Mouse (Mus musculus) spleen, adult 2 months (tissue): Measurements from ENCODE around the gene Aatk.

Experiments
- CTCF ChIP-seq: fragments of 200-500 bp; IDR thresholded peaks from 2 replicates; pipeline ENCODE4 v1.5.1; 2011; ENCODE audit warnings: mild to moderate bottlenecking, inconsistent platforms; ENCODE audit not compliant: insufficient read depth, insufficient read length, insufficient replicate concordance; ENCODE audit errors: extremely low read depth
- POLR2A ChIP-seq: fragments of 200-500 bp; IDR thresholded peaks from 2 replicates; pipeline ENCODE4 v1.6.1; 2011; ENCODE audit warnings: low read depth, low read length, inconsistent platforms

DNA sequence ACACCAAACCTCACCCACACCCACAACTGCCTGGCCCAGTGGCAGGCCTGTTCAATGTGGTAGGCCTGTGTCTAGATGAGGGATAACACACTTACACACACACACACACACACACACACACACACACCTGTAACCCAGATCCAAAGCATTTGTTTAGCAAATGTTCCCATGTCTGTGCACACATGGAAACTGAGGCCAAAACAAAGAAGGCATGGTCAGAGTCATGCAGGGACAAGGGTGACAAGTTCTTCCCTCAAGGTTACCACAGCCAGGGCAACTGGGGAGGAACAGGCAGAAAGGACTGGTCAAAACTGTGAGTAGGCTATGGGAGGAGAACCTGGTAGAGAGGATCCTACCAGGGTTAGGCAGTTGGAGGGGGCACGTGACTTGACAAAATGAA, 38.5 kb downstream of the Aatk start:
- TF ChIP-seq POLR2A (no peak), CTCF (no peak)
